Mouse (Mus musculus): ENCODE measurements around the gene Spink2.
"Not testable (repeated sequence)": the region's sequence is repeated elsewhere in the genome, so short reads cannot be mapped to it uniquely, and the experiment has no call there.

The Spink2 gene

GRCm38 (mm10) chr5:77193951-77194350, 17.3 kb downstream of the Spink2 start:
- DNase-seq, result peak; percentile 58 to 64

GRCm38 (mm10) chr5:77193266-77193665, 18.0 kb downstream of the Spink2 start:
- no peak for DNase-seq

- no peak for DNase-seq
These were observed 19.6 kb downstream of the Spink2 start for GRCm38 (mm10) chr5:77191631-77192030.

- no peak for DNase-seq
These were observed 20.2 kb downstream of the Spink2 start for GRCm38 (mm10) chr5:77191106-77191505.

DNA sequence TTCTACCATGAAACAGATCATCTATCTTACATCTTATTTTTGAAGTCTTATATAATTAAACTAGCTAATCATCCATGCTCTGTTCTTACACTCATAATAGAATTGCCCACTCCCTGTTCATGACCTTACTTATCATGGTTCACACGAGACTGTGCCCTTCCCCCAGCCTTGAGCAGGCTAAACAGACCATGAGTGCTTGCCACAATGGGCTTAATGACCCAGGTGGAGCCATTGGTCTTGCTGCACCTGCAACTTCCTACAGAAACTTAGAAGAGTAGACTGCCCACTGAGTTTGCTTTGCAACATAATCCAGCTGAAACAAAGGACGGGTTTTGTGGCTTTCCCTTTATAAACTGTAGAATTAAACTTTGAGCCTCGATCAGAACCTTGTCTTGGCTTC, 22.5 kb downstream of the Spink2 start:
- DNase-seq, result no peak

GRCm38 (mm10) chr5:77185351-77185750, 25.9 kb downstream of the Spink2 start:
- no peak for DNase-seq

DNA sequence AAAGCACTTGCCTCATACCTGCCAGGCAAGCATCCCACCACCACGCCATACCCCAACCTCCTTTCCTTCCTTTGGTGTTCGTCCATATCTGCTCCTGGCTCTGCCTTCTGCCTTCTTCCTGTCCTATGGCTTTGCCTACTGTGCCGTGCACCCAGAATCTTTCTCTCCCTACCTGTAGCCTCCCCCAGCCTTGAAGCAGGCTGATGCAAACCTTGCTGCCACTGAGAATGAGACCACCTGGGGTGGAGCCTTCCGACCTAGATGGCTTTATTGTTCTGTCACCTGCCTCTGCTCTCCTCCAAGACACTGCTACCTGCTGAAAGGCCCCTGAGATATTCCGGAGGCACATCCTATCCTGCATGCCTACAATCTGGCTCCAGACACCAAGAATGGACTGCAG, 27.4 kb downstream of the Spink2 start:
- DNase-seq, result not testable (repeated sequence)

- no peak for DNase-seq
These were observed 27.9 kb downstream of the Spink2 start for GRCm38 (mm10) chr5:77183338-77183737.

GRCm38 (mm10) chr5:77181508-77181907, 29.8 kb downstream of the Spink2 start:
- no peak for DNase-seq

DNA sequence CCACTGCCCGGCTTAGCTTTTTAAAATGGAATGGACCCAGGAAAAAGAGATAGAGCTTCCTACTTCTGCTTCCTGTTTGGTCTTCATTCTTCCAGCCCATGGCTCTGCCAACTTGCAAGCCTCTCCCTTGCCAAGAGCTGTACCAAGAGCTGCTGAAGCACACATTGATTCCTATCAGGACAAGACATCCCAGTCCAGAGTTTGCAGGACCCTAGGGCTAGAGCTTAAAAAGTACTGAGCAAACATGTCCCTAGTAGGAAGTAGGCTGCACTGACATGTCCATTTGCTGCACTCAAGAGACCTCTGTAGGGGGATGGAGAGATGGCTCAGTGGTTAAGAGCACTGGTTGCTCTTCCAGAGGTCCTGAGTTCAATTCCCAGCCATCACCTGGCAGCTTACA, 32.3 kb downstream of the Spink2 start:
- no peak for DNase-seq

- no peak for DNase-seq
These were observed 33.3 kb downstream of the Spink2 start for GRCm38 (mm10) chr5:77178008-77178407.

GRCm38 (mm10) chr5:77174779-77175178, 36.5 kb downstream of the Spink2 start:
- no peak for DNase-seq

DNA sequence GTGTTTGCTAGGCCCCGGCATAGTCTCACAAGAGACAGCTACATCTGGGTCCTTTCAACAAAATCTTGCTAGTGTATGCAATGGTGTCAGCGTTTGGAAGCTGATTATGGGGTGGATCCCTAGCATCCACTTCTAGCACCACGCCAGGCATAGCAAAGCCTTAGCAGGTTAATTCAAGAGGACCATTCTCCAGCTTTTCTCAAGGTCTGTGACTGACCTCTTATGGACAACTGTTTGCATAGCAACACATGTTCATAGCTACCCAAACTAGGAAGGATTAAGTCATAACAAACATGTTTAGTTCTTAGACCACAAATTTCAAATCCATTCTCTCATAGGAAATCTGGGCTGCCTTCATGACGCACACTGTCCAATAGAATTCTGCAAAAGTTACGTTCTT, 40.7 kb downstream of the Spink2 start:
- peak; percentile 57 to 63 for DNase-seq

GRCm38 (mm10) chr5:77167306-77167945, 43.8 kb downstream of the Spink2 start:
- DNase-seq, result no peak

- DNase-seq, result no peak
These were observed 45.3 kb downstream of the Spink2 start for GRCm38 (mm10) chr5:77165703-77166625.

- DNase-seq, result no peak
These were observed 47.7 kb downstream of the Spink2 start for GRCm38 (mm10) chr5:77163597-77163996.

- DNase-seq, result no peak
These were observed 48.7 kb downstream of the Spink2 start for GRCm38 (mm10) chr5:77162566-77162965.

GRCm38 (mm10) chr5:77157777-77158540, 53.3 kb downstream of the Spink2 start:
- peak in 1 of 2 experiments; percentile 10 for DNase-seq

DNA sequence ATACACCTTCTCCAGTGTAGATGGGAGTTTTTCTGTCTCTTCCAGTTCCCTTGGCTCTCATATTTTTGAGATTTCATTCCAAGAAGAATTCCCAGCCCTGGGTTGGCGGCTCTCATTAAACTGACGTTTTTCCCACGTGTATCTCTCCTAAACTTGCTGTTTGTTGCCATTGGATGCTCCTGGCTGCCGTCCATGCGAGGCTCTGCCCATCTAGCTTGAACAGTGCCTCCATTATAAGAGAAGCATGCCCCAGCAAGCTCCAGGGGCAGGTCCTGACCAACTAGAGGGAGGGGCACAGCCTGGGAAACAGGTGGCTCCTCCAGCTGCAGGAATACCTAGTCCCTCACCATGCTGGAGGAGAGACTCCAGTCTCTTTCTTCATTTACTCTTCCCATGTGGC, 54.3 kb downstream of the Spink2 start:
- peak; percentile 29 to 40 for DNase-seq

- DNase-seq, result no peak
These were observed 55.7 kb downstream of the Spink2 start for GRCm38 (mm10) chr5:77155526-77155925.

Measured in cerebellum, postnatal 10 days (tissue).